Mouse (Mus musculus): ENCODE results near the gene Lrrc58. TPM values are rescaled to one million over a fixed set of nuclear protein-coding genes. Genes with fewer than 3 reads are reported as not detected.

Lrrc58 gene
- total and polyA plus RNA-seq, 2 experiments: 9.9 to 29.2 TPM

DNA sequence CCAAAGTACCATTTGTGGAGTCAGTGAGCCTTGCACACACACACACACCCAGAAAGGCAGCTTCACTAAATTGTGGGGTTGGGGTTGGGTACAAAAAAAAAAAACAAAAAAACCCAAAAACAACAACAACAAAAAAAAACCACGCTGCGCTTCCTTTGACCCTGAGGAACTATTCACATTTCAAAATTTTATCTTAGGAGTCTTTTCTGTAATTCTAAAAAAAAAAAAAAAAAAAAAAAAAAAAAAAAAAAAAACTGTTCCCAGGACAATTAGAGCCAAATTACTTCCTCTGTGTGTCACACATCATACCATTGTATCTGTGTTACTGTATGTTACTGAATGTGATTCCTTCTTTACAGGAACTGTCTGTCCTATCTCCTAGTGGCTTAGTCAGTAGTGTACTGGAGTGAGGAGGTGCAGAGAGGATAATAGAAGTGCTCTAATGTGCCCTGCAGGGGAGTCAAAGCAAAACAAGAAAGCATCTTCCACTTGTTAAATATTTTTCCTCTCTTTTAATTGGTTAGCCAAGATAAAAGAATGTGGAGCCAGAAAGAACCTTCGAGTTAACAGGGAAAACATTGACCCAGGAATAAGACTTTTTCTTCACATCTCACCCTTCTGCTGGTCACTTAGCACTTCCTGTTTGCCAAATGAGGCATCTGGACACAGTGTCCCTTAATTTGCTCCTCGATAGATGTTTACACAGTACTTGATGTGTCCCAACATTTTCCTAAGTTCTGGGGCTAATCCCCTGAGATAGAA, 1.5 kb downstream of the Lrrc58 start:
- WGBS: 0% methylated on average over 4 of the region's 4 CpGs
- no peak for TF ChIP-seq CTCF (IDR thresholded peaks at IDR 0.05; ENCODE audit: low read depth, low read length)
- TF ChIP-seq POLR2A (IDR thresholded peaks at IDR 0.05; ENCODE audit: extremely low read depth, insufficient read depth, low read length): no peak
- H3K27me3 ChIP-seq (ENCODE audit: control insufficient read depth, insufficient read depth, low read length): no peaks in the 10 kb centered on the region
- H3K27ac ChIP-seq (replicated peaks; ENCODE audit: insufficient read depth, low read depth, low read length): peak overlapping the region; percentile 62
- H3K36me3 ChIP-seq (ENCODE audit: control insufficient read depth, insufficient read depth, low read length): peaks cover 2% of the 10 kb centered on the region; the same call in 1 of the 2 replicates
- peak overlapping the region; percentile 87 for H3K4me3 ChIP-seq (ENCODE audit: insufficient read depth, low read depth, low read length)
- H3K4me1 ChIP-seq (ENCODE audit: control insufficient read depth, insufficient read depth, low read length): peaks cover 31% of the 10 kb centered on the region
- H3K9ac ChIP-seq (ENCODE audit: low read depth, low read length): peak overlapping the region; percentile 98
- peak; percentile 70 for DNase-seq (ENCODE audit: extremely low read depth, low read depth, low spot score)
- H3K79me2 ChIP-seq (ENCODE audit: control insufficient read depth, insufficient read depth, low read length): peaks cover 20% of the 10 kb centered on the region; the same call in 1 of the 2 replicates

- peak overlapping the region; percentile 58 for H3K27ac ChIP-seq (replicated peaks; ENCODE audit: insufficient read depth, low read depth, low read length)
- 37% methylated on average over 4 of the region's 4 CpGs for WGBS
- H3K4me3 ChIP-seq (ENCODE audit: insufficient read depth, low read depth, low read length): no peak overlapping the region
- DNase-seq (ENCODE audit: extremely low read depth, low read depth, low spot score): peak; percentile 62
- H3K79me2 ChIP-seq (ENCODE audit: control insufficient read depth, insufficient read depth, low read length): peaks cover 24% of the 10 kb centered on the region; the same call in 1 of the 2 replicates
- H3K27me3 ChIP-seq (ENCODE audit: control insufficient read depth, insufficient read depth, low read length): no peaks in the 10 kb centered on the region
- peaks cover 2% of the 10 kb centered on the region; the same call in 1 of the 2 replicates for H3K36me3 ChIP-seq (ENCODE audit: control insufficient read depth, insufficient read depth, low read length)
- TF ChIP-seq CTCF (IDR thresholded peaks at IDR 0.05; ENCODE audit: low read depth, low read length): no peak
- no peak for TF ChIP-seq POLR2A (IDR thresholded peaks at IDR 0.05; ENCODE audit: extremely low read depth, insufficient read depth, low read length)
- peaks cover 31% of the 10 kb centered on the region for H3K4me1 ChIP-seq (ENCODE audit: control insufficient read depth, insufficient read depth, low read length)
- no peak overlapping the region for H3K9ac ChIP-seq (ENCODE audit: low read depth, low read length)
These were observed 3.0 kb downstream of the Lrrc58 start for GRCm38 (mm10) chr16:37871112-37871715.

DNA sequence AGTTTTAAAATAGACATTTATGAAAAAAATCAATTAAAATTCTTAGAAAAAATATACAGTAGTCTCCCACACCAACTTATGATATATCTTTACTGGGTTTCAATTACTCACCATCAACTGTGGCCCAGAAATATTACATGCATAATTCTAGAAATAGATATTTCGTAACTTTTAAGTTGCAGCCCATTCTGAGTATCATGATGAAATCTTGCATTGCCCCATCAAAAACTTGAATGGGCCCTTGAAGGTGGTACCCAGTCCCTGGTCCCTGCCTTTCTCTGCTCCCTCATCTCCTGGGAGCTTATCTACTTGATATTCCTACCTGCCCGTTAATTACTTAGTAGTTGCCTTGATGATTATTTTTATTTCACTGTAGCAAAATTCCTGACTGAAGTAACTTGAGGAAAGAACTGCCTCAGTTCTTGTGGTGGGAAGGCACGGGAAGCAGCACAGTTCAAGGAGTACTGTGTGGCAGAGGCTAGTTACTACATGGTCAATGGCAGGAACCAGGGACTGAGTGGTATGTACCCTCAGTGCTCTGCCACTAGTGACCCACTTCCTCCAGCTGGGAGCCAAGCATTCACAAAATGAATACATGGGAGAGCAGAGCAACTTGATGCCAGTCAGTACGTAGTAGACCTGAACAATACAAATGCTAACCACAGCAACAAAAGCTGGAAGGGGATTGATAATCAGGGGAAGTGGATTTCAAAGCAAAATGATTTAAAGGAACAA, 6.5 kb downstream of the Lrrc58 start:
- H3K4me3 ChIP-seq (ENCODE audit: insufficient read depth, low read depth, low read length): no peak overlapping the region
- peak overlapping the region; percentile 5; the same call in 1 of the 2 replicates for H3K27ac ChIP-seq (replicated peaks; ENCODE audit: insufficient read depth, low read depth, low read length)
- no peak for DNase-seq (ENCODE audit: extremely low read depth, low read depth, low spot score)
- 59% methylated on average over 4 of the region's 4 CpGs for WGBS
- H3K4me1 ChIP-seq (ENCODE audit: control insufficient read depth, insufficient read depth, low read length): peaks cover 32% of the 10 kb centered on the region
- H3K36me3 ChIP-seq (ENCODE audit: control insufficient read depth, insufficient read depth, low read length): peaks cover 25% of the 10 kb centered on the region
- peaks cover 29% of the 10 kb centered on the region; the same call in 1 of the 2 replicates for H3K79me2 ChIP-seq (ENCODE audit: control insufficient read depth, insufficient read depth, low read length)
- TF ChIP-seq POLR2A (IDR thresholded peaks at IDR 0.05; ENCODE audit: extremely low read depth, insufficient read depth, low read length): no peak
- TF ChIP-seq CTCF (IDR thresholded peaks at IDR 0.05; ENCODE audit: low read depth, low read length): no peak
- H3K9ac ChIP-seq (ENCODE audit: low read depth, low read length): no peak overlapping the region
- no peaks in the 10 kb centered on the region for H3K27me3 ChIP-seq (ENCODE audit: control insufficient read depth, insufficient read depth, low read length)

GRCm38 (mm10) chr16:37877406-37877805, 9.2 kb downstream of the Lrrc58 start:
- H3K4me3 ChIP-seq (ENCODE audit: insufficient read depth, low read depth, low read length): no peak overlapping the region
- WGBS: 97% methylated on average over 3 of the region's 3 CpGs
- peaks cover 45% of the 10 kb centered on the region for H3K36me3 ChIP-seq (ENCODE audit: control insufficient read depth, insufficient read depth, low read length)
- H3K79me2 ChIP-seq (ENCODE audit: control insufficient read depth, insufficient read depth, low read length): peaks cover 19% of the 10 kb centered on the region; the same call in 1 of the 2 replicates
- no peak overlapping the region for H3K27ac ChIP-seq (replicated peaks; ENCODE audit: insufficient read depth, low read depth, low read length)
- H3K9ac ChIP-seq (ENCODE audit: low read depth, low read length): no peak overlapping the region
- TF ChIP-seq CTCF (IDR thresholded peaks at IDR 0.05; ENCODE audit: low read depth, low read length) (no peak), POLR2A (IDR thresholded peaks at IDR 0.05; ENCODE audit: extremely low read depth, insufficient read depth, low read length) (no peak)
- DNase-seq (ENCODE audit: extremely low read depth, low read depth, low spot score): no peak
- peaks cover 17% of the 10 kb centered on the region for H3K4me1 ChIP-seq (ENCODE audit: control insufficient read depth, insufficient read depth, low read length)
- no peaks in the 10 kb centered on the region for H3K27me3 ChIP-seq (ENCODE audit: control insufficient read depth, insufficient read depth, low read length)

DNA sequence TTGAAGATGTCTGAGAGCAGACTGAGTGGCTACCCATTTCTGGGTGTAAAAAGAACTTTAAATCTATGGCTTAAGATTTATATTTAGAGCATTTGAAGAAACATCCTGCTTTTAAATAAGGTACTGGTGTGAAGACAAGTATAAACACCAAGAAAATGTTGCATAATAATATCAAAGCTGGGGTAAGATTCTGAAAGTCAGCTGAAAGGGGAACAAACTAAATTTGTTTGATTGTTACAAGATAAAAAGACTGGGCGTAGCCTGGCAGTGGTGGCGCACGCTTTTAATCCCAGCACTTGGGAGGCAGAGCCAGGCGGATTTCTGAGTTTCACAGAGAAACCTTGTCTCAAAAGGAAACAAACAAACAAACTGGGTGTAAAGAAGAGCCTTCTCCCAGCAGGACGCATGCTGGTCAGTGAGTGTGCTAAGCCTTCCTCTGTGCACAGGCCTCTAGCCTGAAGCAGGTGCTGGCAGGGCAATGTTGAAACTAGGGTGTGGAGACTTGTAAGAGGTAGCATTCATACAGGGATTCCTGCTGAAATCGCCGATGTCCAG, 10.8 kb downstream of the Lrrc58 start:
- 67% methylated on average over 7 of the region's 7 CpGs for WGBS
- TF ChIP-seq POLR2A (IDR thresholded peaks at IDR 0.05; ENCODE audit: extremely low read depth, insufficient read depth, low read length) (no peak), CTCF (IDR thresholded peaks at IDR 0.05; ENCODE audit: low read depth, low read length) (no peak)
- peaks cover 17% of the 10 kb centered on the region; the same call in 1 of the 2 replicates for H3K79me2 ChIP-seq (ENCODE audit: control insufficient read depth, insufficient read depth, low read length)
- H3K27ac ChIP-seq (replicated peaks; ENCODE audit: insufficient read depth, low read depth, low read length): no peak overlapping the region
- peaks cover 56% of the 10 kb centered on the region for H3K36me3 ChIP-seq (ENCODE audit: control insufficient read depth, insufficient read depth, low read length)
- H3K9ac ChIP-seq (ENCODE audit: low read depth, low read length): no peak overlapping the region
- H3K4me1 ChIP-seq (ENCODE audit: control insufficient read depth, insufficient read depth, low read length): peaks cover 11% of the 10 kb centered on the region
- no peaks in the 10 kb centered on the region for H3K27me3 ChIP-seq (ENCODE audit: control insufficient read depth, insufficient read depth, low read length)
- no peak overlapping the region for H3K4me3 ChIP-seq (ENCODE audit: insufficient read depth, low read depth, low read length)
- DNase-seq (ENCODE audit: extremely low read depth, low read depth, low spot score): no peak
